Mouse (Mus musculus): ENCODE results near the gene Rhcg. TPM values are rescaled to one million over a fixed set of nuclear protein-coding genes. Genes with fewer than 3 reads are reported as not detected.

The Rhcg gene
- polyA plus RNA-seq, 1 experiment from 2014 or later: 5.7 TPM

- WGBS: 13% methylated on average over 9 of the region's 9 CpGs
Measured at GRCm38 (mm10) chr7:79589763-79590559, 27.5 kb downstream of the Rhcg start.

GRCm38 (mm10) chr7:79588284-79588683 is 29.2 kb downstream of the Rhcg start:
- peaks cover 2% of the 10 kb centered on the region for H3K27me3 ChIP-seq (replicated peaks; ENCODE audit: control insufficient read depth, insufficient read depth, low read length)
- H3K27ac ChIP-seq (ENCODE audit: low read depth, low read length): no peak overlapping the region
- H3K4me2 ChIP-seq (ENCODE audit: low read length): no peak overlapping the region
- H3K4me3 ChIP-seq (ENCODE audit: low read length): no peak overlapping the region
- H3K9ac ChIP-seq (ENCODE audit: low read depth, low read length): no peak overlapping the region
- H3K4me1 ChIP-seq (ENCODE audit: control insufficient read depth, insufficient read depth, low read depth, low read length): peaks cover 21% of the 10 kb centered on the region
- no peaks in the 10 kb centered on the region for H3K36me3 ChIP-seq (ENCODE audit: control insufficient read depth, insufficient read depth, low read length)
- WGBS: 90% methylated on average over 3 of the region's 3 CpGs
- ATAC-seq: no peak
- H3K9me3 ChIP-seq (ENCODE audit: control insufficient read depth, low read length): no peaks in the 10 kb centered on the region

More at GRCm38 (mm10) chr7:79589763-79590559, 27.5 kb downstream of the Rhcg start:
- H3K9me3 ChIP-seq (ENCODE audit: control insufficient read depth, low read length): no peaks in the 10 kb centered on the region
- H3K4me3 ChIP-seq (ENCODE audit: low read length): no peak overlapping the region
- ATAC-seq: 0 out of 2 replicates have a peak, but pooled peaks have one; percentile 3
- H3K4me1 ChIP-seq (ENCODE audit: control insufficient read depth, insufficient read depth, low read depth, low read length): peaks cover 21% of the 10 kb centered on the region
- H3K4me2 ChIP-seq (ENCODE audit: low read length): peak overlapping the region; percentile 79
- H3K9ac ChIP-seq (ENCODE audit: low read depth, low read length): 0 out of 2 replicates have a peak overlapping the region, but pooled peaks have one; percentile 25
- H3K36me3 ChIP-seq (ENCODE audit: control insufficient read depth, insufficient read depth, low read length): no peaks in the 10 kb centered on the region
- H3K27me3 ChIP-seq (replicated peaks; ENCODE audit: control insufficient read depth, insufficient read depth, low read length): no peaks in the 10 kb centered on the region; the same call in 1 of the 2 replicates
- peak overlapping the region; percentile 45; the same call in 1 of the 2 replicates for H3K27ac ChIP-seq (ENCODE audit: low read depth, low read length)

- ATAC-seq: peak; percentile 81
- Histone ChIP-seq H3K9ac (ENCODE audit: low read depth, low read length) (peak overlapping the region; percentile 62), H3K9me3 (ENCODE audit: control insufficient read depth, low read length) (no peaks in the 10 kb centered on the region), H3K27ac (ENCODE audit: low read depth, low read length) (peak overlapping the region; percentile 89), H3K4me2 (ENCODE audit: low read length) (peak overlapping the region; percentile 58), H3K4me1 (ENCODE audit: control insufficient read depth, insufficient read depth, low read depth, low read length) (peaks cover 23% of the 10 kb centered on the region), H3K36me3 (ENCODE audit: control insufficient read depth, insufficient read depth, low read length) (no peaks in the 10 kb centered on the region), H3K27me3 (replicated peaks; ENCODE audit: control insufficient read depth, insufficient read depth, low read length) (no peaks in the 10 kb centered on the region), H3K4me3 (ENCODE audit: low read length) (peak overlapping the region; percentile 30)
- WGBS: under 1% methylated on average over 20 of the region's 20 CpGs
Measured at GRCm38 (mm10) chr7:79578851-79579241, 38.6 kb downstream of the Rhcg start.

GRCm38 (mm10) chr7:79577931-79578850 is 39.3 kb downstream of the Rhcg start:
- WGBS: 4% methylated on average over 25 of the region's 25 CpGs
- Histone ChIP-seq H3K4me2 (ENCODE audit: low read length) (peak overlapping the region; percentile 58), H3K9ac (ENCODE audit: low read depth, low read length) (peak overlapping the region; percentile 62), H3K27ac (ENCODE audit: low read depth, low read length) (peak overlapping the region; percentile 89), H3K36me3 (ENCODE audit: control insufficient read depth, insufficient read depth, low read length) (no peaks in the 10 kb centered on the region), H3K4me1 (ENCODE audit: control insufficient read depth, insufficient read depth, low read depth, low read length) (peaks cover 23% of the 10 kb centered on the region), H3K9me3 (ENCODE audit: control insufficient read depth, low read length) (no peaks in the 10 kb centered on the region), H3K27me3 (replicated peaks; ENCODE audit: control insufficient read depth, insufficient read depth, low read length) (no peaks in the 10 kb centered on the region), H3K4me3 (ENCODE audit: low read length) (peak overlapping the region; percentile 30)
- ATAC-seq: peak; percentile 12; the same call in 1 of the 2 replicates

- peaks cover 23% of the 10 kb centered on the region for H3K4me1 ChIP-seq (ENCODE audit: control insufficient read depth, insufficient read depth, low read depth, low read length)
Measured at GRCm38 (mm10) chr7:79577096-79577874, 40.2 kb downstream of the Rhcg start.

GRCm38 (mm10) chr7:79576659-79577058 is 40.8 kb downstream of the Rhcg start:
- H3K27me3 ChIP-seq (replicated peaks; ENCODE audit: control insufficient read depth, insufficient read depth, low read length): no peaks in the 10 kb centered on the region
- peaks cover 23% of the 10 kb centered on the region for H3K4me1 ChIP-seq (ENCODE audit: control insufficient read depth, insufficient read depth, low read depth, low read length)
- no peak overlapping the region for H3K4me3 ChIP-seq (ENCODE audit: low read length)
- no peaks in the 10 kb centered on the region for H3K36me3 ChIP-seq (ENCODE audit: control insufficient read depth, insufficient read depth, low read length)
- no peaks in the 10 kb centered on the region for H3K9me3 ChIP-seq (ENCODE audit: control insufficient read depth, low read length)
- no peak overlapping the region for H3K4me2 ChIP-seq (ENCODE audit: low read length)
- no peak for ATAC-seq
- 8% methylated on average over 5 of the region's 5 CpGs for WGBS
- H3K9ac ChIP-seq (ENCODE audit: low read depth, low read length): no peak overlapping the region
- H3K27ac ChIP-seq (ENCODE audit: low read depth, low read length): peak overlapping the region; percentile 89

More at GRCm38 (mm10) chr7:79577096-79577874, 40.2 kb downstream of the Rhcg start:
- 6% methylated on average over 12 of the region's 12 CpGs for WGBS
- Histone ChIP-seq H3K9ac (ENCODE audit: low read depth, low read length) (peak overlapping the region; percentile 1; the same call in 1 of the 2 replicates), H3K4me3 (ENCODE audit: low read length) (no peak overlapping the region), H3K36me3 (ENCODE audit: control insufficient read depth, insufficient read depth, low read length) (no peaks in the 10 kb centered on the region), H3K4me2 (ENCODE audit: low read length) (peak overlapping the region; percentile 58), H3K9me3 (ENCODE audit: control insufficient read depth, low read length) (no peaks in the 10 kb centered on the region), H3K27ac (ENCODE audit: low read depth, low read length) (peak overlapping the region; percentile 89), H3K27me3 (replicated peaks; ENCODE audit: control insufficient read depth, insufficient read depth, low read length) (no peaks in the 10 kb centered on the region)
- ATAC-seq: peak; percentile 69

- Histone ChIP-seq H3K9ac (ENCODE audit: low read depth, low read length) (no peak overlapping the region; the same call in 1 of the 2 replicates), H3K4me3 (ENCODE audit: low read length) (no peak overlapping the region), H3K9me3 (ENCODE audit: control insufficient read depth, low read length) (no peaks in the 10 kb centered on the region), H3K27ac (ENCODE audit: low read depth, low read length) (peak overlapping the region; percentile 74), H3K27me3 (replicated peaks; ENCODE audit: control insufficient read depth, insufficient read depth, low read length) (no peaks in the 10 kb centered on the region), H3K4me1 (ENCODE audit: control insufficient read depth, insufficient read depth, low read depth, low read length) (peaks cover 3% of the 10 kb centered on the region), H3K36me3 (ENCODE audit: control insufficient read depth, insufficient read depth, low read length) (no peaks in the 10 kb centered on the region), H3K4me2 (ENCODE audit: low read length) (no peak overlapping the region)
- peak; percentile 90 for ATAC-seq
- 29% methylated on average over 19 of the region's 19 CpGs for WGBS
Measured at GRCm38 (mm10) chr7:79572191-79572818, 45.2 kb downstream of the Rhcg start.

GRCm38 (mm10) chr7:79568937-79569535 is 48.4 kb downstream of the Rhcg start:
- no peaks in the 10 kb centered on the region for H3K36me3 ChIP-seq (ENCODE audit: control insufficient read depth, insufficient read depth, low read length)
- no peak overlapping the region for H3K4me3 ChIP-seq (ENCODE audit: low read length)
- ATAC-seq: peak; percentile 88
- no peaks in the 10 kb centered on the region for H3K4me1 ChIP-seq (ENCODE audit: control insufficient read depth, insufficient read depth, low read depth, low read length)
- H3K9ac ChIP-seq (ENCODE audit: low read depth, low read length): no peak overlapping the region
- H3K9me3 ChIP-seq (ENCODE audit: control insufficient read depth, low read length): no peaks in the 10 kb centered on the region
- no peaks in the 10 kb centered on the region for H3K27me3 ChIP-seq (replicated peaks; ENCODE audit: control insufficient read depth, insufficient read depth, low read length)
- no peak overlapping the region for H3K4me2 ChIP-seq (ENCODE audit: low read length)
- H3K27ac ChIP-seq (ENCODE audit: low read depth, low read length): peak overlapping the region; percentile 71
- WGBS: 46% methylated on average over 4 of the region's 4 CpGs
